Mouse (Mus musculus): ENCODE measurements around the gene Atrnl1. TPM values are rescaled to one million over a fixed set of nuclear protein-coding genes. Genes with fewer than 3 reads are reported as not detected.

The Atrnl1 gene
- polyA plus RNA-seq, 1 experiment from 2014 or later: 2.6 TPM

DNA sequence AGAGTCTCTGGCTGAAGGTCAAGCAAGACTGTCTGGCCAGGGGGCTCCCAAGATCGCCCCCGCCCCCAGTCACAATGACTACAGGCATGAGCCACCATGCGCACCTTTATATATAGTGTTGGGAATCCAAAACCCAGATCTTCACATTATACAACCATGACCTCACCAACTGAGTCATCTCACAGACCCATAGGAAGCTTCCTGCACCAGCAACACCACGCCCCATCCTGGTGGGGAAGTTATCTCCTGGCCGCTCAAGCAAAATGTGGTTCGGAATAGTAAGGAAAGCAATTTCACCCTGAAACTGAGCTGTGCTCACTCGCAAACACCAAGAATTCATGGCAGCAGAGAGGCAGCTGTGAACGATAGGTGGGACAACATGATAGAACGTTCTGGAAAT, 462.0 kb downstream of the Atrnl1 start:
- H3K9ac ChIP-seq (ENCODE audit: low read length): no peak overlapping the region
- no peaks in the 10 kb centered on the region for H3K4me1 ChIP-seq (ENCODE audit: control insufficient read depth, insufficient read depth, low read length)
- no peaks in the 10 kb centered on the region for H3K27me3 ChIP-seq (ENCODE audit: control insufficient read depth, insufficient read depth, low read length)
- no peak overlapping the region for H3K27ac ChIP-seq (ENCODE audit: low read length)
- 82% methylated on average over 9 of the region's 9 CpGs for WGBS
- H3K4me3 ChIP-seq (ENCODE audit: low read length): no peak overlapping the region
- no peaks in the 10 kb centered on the region for H3K9me3 ChIP-seq (replicated peaks; ENCODE audit: control insufficient read depth, low read length)
- H3K4me2 ChIP-seq (ENCODE audit: low read depth, low read length): no peak overlapping the region
- no peak for ATAC-seq (replicated peaks; ENCODE audit: extremely low read depth, insufficient read depth, low FRiP score)
- no peaks in the 10 kb centered on the region for H3K36me3 ChIP-seq (ENCODE audit: control insufficient read depth, insufficient read depth)

DNA sequence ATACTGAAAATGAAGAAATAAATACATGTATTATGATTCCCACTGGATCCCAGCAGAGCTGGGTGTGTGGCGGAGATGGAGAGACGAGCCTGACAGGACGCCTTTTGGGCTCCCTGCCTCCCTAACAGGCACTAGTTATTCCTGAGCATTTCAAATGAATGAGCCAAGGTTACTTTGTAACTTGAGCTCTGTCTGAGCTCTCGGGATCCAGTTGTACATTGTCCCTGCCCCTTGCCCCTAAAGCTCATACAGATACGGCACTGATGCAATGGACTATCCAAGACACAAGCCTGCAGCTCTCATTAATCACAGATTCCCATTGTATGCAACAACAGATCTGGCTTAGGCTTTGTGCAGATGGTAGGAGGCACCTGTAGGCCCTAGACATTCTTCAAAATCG, 464.4 kb downstream of the Atrnl1 start:
- Histone ChIP-seq H3K4me1 (ENCODE audit: control insufficient read depth, insufficient read depth, low read length) (no peaks in the 10 kb centered on the region), H3K4me3 (ENCODE audit: low read length) (no peak overlapping the region), H3K9me3 (replicated peaks; ENCODE audit: control insufficient read depth, low read length) (no peaks in the 10 kb centered on the region), H3K36me3 (ENCODE audit: control insufficient read depth, insufficient read depth) (no peaks in the 10 kb centered on the region), H3K27ac (ENCODE audit: low read length) (no peak overlapping the region), H3K4me2 (ENCODE audit: low read depth, low read length) (no peak overlapping the region), H3K9ac (ENCODE audit: low read length) (no peak overlapping the region), H3K27me3 (ENCODE audit: control insufficient read depth, insufficient read depth, low read length) (no peaks in the 10 kb centered on the region)
- 71% methylated on average over 6 of the region's 6 CpGs for WGBS
- no peak for ATAC-seq (replicated peaks; ENCODE audit: extremely low read depth, insufficient read depth, low FRiP score)

- Histone ChIP-seq H3K36me3 (ENCODE audit: control insufficient read depth, insufficient read depth) (no peaks in the 10 kb centered on the region), H3K27ac (ENCODE audit: low read length) (no peak overlapping the region), H3K4me1 (ENCODE audit: control insufficient read depth, insufficient read depth, low read length) (no peaks in the 10 kb centered on the region), H3K9me3 (replicated peaks; ENCODE audit: control insufficient read depth, low read length) (no peaks in the 10 kb centered on the region), H3K4me3 (ENCODE audit: low read length) (no peak overlapping the region), H3K27me3 (ENCODE audit: control insufficient read depth, insufficient read depth, low read length) (no peaks in the 10 kb centered on the region), H3K9ac (ENCODE audit: low read length) (no peak overlapping the region), H3K4me2 (ENCODE audit: low read depth, low read length) (no peak overlapping the region)
- 82% methylated on average over 14 of the region's 14 CpGs for WGBS
- ATAC-seq (replicated peaks; ENCODE audit: extremely low read depth, insufficient read depth, low FRiP score): no peak
Measured at GRCm38 (mm10) chr19:58076961-58077371, 466.1 kb downstream of the Atrnl1 start.

DNA sequence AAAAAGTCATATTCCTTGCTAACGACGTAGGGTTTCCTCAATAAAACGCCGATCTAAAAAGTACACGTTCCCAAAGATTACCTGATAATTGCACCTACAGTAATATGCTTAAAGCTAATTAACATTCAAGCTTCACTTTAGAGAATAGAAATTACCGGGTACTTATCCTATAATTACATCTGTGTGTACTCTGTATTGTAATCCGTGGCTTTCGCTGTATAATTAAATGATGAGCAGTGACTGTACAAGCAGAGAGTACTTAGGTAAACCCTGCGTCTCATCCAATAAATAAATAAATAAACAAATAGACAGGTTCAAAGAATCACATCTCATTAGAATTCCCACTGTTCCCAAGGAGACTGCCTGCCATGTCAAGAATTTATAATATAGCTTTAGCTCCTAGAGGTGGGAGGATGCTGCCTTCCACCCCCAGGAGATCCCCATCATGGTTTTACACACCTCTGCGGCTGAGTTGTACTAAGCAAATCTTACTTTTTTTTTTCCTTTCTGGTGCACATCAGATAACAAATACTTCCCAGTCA, 466.8 kb downstream of the Atrnl1 start:
- ATAC-seq (replicated peaks; ENCODE audit: extremely low read depth, insufficient read depth, low FRiP score): no peak
- H3K9ac ChIP-seq (ENCODE audit: low read length): no peak overlapping the region
- no peaks in the 10 kb centered on the region for H3K36me3 ChIP-seq (ENCODE audit: control insufficient read depth, insufficient read depth)
- H3K27ac ChIP-seq (ENCODE audit: low read length): no peak overlapping the region
- no peak overlapping the region for H3K4me2 ChIP-seq (ENCODE audit: low read depth, low read length)
- 87% methylated on average over 10 of the region's 10 CpGs for WGBS
- H3K4me3 ChIP-seq (ENCODE audit: low read length): no peak overlapping the region
- no peaks in the 10 kb centered on the region for H3K27me3 ChIP-seq (ENCODE audit: control insufficient read depth, insufficient read depth, low read length)
- H3K4me1 ChIP-seq (ENCODE audit: control insufficient read depth, insufficient read depth, low read length): no peaks in the 10 kb centered on the region
- H3K9me3 ChIP-seq (replicated peaks; ENCODE audit: control insufficient read depth, low read length): 0 out of 2 replicates have a peak, but pooled peaks cover 2% of the 10 kb centered on the region

- Histone ChIP-seq H3K27me3 (ENCODE audit: control insufficient read depth, insufficient read depth, low read length) (no peaks in the 10 kb centered on the region), H3K36me3 (ENCODE audit: control insufficient read depth, insufficient read depth) (0 out of 2 replicates have a peak, but pooled peaks cover 2% of the 10 kb centered on the region), H3K4me1 (ENCODE audit: control insufficient read depth, insufficient read depth, low read length) (no peaks in the 10 kb centered on the region), H3K9ac (ENCODE audit: low read length) (no peak overlapping the region), H3K27ac (ENCODE audit: low read length) (no peak overlapping the region), H3K9me3 (replicated peaks; ENCODE audit: control insufficient read depth, low read length) (0 out of 2 replicates have a peak, but pooled peaks cover 2% of the 10 kb centered on the region), H3K4me2 (ENCODE audit: low read depth, low read length) (no peak overlapping the region), H3K4me3 (ENCODE audit: low read length) (no peak overlapping the region)
- 81% methylated on average over 6 of the region's 6 CpGs for WGBS
- no peak for ATAC-seq (replicated peaks; ENCODE audit: extremely low read depth, insufficient read depth, low FRiP score)
Measured at GRCm38 (mm10) chr19:58080168-58080567, 469.3 kb downstream of the Atrnl1 start.

- no peak overlapping the region for H3K4me2 ChIP-seq (ENCODE audit: low read depth, low read length)
- H3K9ac ChIP-seq (ENCODE audit: low read length): no peak overlapping the region
- no peak overlapping the region for H3K27ac ChIP-seq (ENCODE audit: low read length)
- H3K4me3 ChIP-seq (ENCODE audit: low read length): no peak overlapping the region
- 0 out of 2 replicates have a peak, but pooled peaks cover 2% of the 10 kb centered on the region for H3K36me3 ChIP-seq (ENCODE audit: control insufficient read depth, insufficient read depth)
- 94% methylated on average over 19 of the region's 19 CpGs for WGBS
- no peaks in the 10 kb centered on the region for H3K27me3 ChIP-seq (ENCODE audit: control insufficient read depth, insufficient read depth, low read length)
- ATAC-seq (replicated peaks; ENCODE audit: extremely low read depth, insufficient read depth, low FRiP score): no peak
- no peaks in the 10 kb centered on the region for H3K4me1 ChIP-seq (ENCODE audit: control insufficient read depth, insufficient read depth, low read length)
- 0 out of 2 replicates have a peak, but pooled peaks cover 2% of the 10 kb centered on the region for H3K9me3 ChIP-seq (replicated peaks; ENCODE audit: control insufficient read depth, low read length)
Measured at GRCm38 (mm10) chr19:58082751-58083150, 471.9 kb downstream of the Atrnl1 start.

DNA sequence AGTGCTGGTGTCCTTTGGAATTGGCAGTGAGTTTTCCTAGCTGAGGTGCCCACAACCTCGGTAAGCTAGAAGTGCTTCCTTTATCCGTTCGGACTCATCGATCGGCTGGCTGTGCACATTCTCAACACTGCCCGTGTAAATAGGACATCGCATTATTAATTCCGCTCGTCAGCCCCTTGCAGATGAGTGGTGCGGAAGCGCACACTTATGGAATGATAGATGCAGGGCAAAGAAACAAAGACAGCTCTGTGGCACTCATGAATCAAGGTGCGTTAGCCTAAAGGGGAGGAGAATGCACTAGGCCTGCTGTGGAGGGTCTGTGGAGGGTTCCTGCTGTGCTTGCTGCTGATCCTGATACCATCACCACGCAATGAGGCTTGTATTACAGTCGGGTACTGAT, 474.0 kb downstream of the Atrnl1 start:
- H3K4me3 ChIP-seq (ENCODE audit: low read length): no peak overlapping the region
- H3K9ac ChIP-seq (ENCODE audit: low read length): no peak overlapping the region
- no peak for ATAC-seq (replicated peaks; ENCODE audit: extremely low read depth, insufficient read depth, low FRiP score)
- H3K4me2 ChIP-seq (ENCODE audit: low read depth, low read length): no peak overlapping the region
- H3K27ac ChIP-seq (ENCODE audit: low read length): no peak overlapping the region
- 89% methylated on average over 14 of the region's 14 CpGs for WGBS
- 0 out of 2 replicates have a peak, but pooled peaks cover 2% of the 10 kb centered on the region for H3K36me3 ChIP-seq (ENCODE audit: control insufficient read depth, insufficient read depth)
- H3K4me1 ChIP-seq (ENCODE audit: control insufficient read depth, insufficient read depth, low read length): no peaks in the 10 kb centered on the region
- no peaks in the 10 kb centered on the region for H3K27me3 ChIP-seq (ENCODE audit: control insufficient read depth, insufficient read depth, low read length)
- 0 out of 2 replicates have a peak, but pooled peaks cover 2% of the 10 kb centered on the region for H3K9me3 ChIP-seq (replicated peaks; ENCODE audit: control insufficient read depth, low read length)

GRCm38 (mm10) chr19:58086734-58087133, 475.9 kb downstream of the Atrnl1 start:
- WGBS: 84% methylated on average over 8 of the region's 8 CpGs
- H3K4me3 ChIP-seq (ENCODE audit: low read length): no peak overlapping the region
- H3K36me3 ChIP-seq (ENCODE audit: control insufficient read depth, insufficient read depth): 0 out of 2 replicates have a peak, but pooled peaks cover 2% of the 10 kb centered on the region
- H3K27ac ChIP-seq (ENCODE audit: low read length): no peak overlapping the region
- H3K4me1 ChIP-seq (ENCODE audit: control insufficient read depth, insufficient read depth, low read length): no peaks in the 10 kb centered on the region
- no peak for ATAC-seq (replicated peaks; ENCODE audit: extremely low read depth, insufficient read depth, low FRiP score)
- H3K4me2 ChIP-seq (ENCODE audit: low read depth, low read length): no peak overlapping the region
- H3K9me3 ChIP-seq (replicated peaks; ENCODE audit: control insufficient read depth, low read length): 0 out of 2 replicates have a peak, but pooled peaks cover 2% of the 10 kb centered on the region
- no peaks in the 10 kb centered on the region for H3K27me3 ChIP-seq (ENCODE audit: control insufficient read depth, insufficient read depth, low read length)
- H3K9ac ChIP-seq (ENCODE audit: low read length): no peak overlapping the region

- no peak overlapping the region for H3K27ac ChIP-seq (ENCODE audit: low read length)
- no peaks in the 10 kb centered on the region for H3K9me3 ChIP-seq (replicated peaks; ENCODE audit: control insufficient read depth, low read length)
- 81% methylated on average over 1 of the region's 1 CpGs for WGBS
- H3K9ac ChIP-seq (ENCODE audit: low read length): no peak overlapping the region
- H3K27me3 ChIP-seq (ENCODE audit: control insufficient read depth, insufficient read depth, low read length): no peaks in the 10 kb centered on the region
- no peaks in the 10 kb centered on the region for H3K4me1 ChIP-seq (ENCODE audit: control insufficient read depth, insufficient read depth, low read length)
- no peak overlapping the region for H3K4me2 ChIP-seq (ENCODE audit: low read depth, low read length)
- 0 out of 2 replicates have a peak, but pooled peaks cover under 1% of the 10 kb centered on the region for H3K36me3 ChIP-seq (ENCODE audit: control insufficient read depth, insufficient read depth)
- ATAC-seq (replicated peaks; ENCODE audit: extremely low read depth, insufficient read depth, low FRiP score): no peak
- no peak overlapping the region for H3K4me3 ChIP-seq (ENCODE audit: low read length)
Measured at GRCm38 (mm10) chr19:58087901-58088300, 477.1 kb downstream of the Atrnl1 start.
